Mouse (Mus musculus) thymus, postnatal 10 days (tissue): Measurements from ENCODE around the gene Lbx1.

Experiments
- DNase-seq, 2 experiments: peaks; one replicate each; pipeline ENCODE4 v3.0.0; 2021; ENCODE audit warnings: low spot score in 2 of 2

The Lbx1 gene

DNA sequence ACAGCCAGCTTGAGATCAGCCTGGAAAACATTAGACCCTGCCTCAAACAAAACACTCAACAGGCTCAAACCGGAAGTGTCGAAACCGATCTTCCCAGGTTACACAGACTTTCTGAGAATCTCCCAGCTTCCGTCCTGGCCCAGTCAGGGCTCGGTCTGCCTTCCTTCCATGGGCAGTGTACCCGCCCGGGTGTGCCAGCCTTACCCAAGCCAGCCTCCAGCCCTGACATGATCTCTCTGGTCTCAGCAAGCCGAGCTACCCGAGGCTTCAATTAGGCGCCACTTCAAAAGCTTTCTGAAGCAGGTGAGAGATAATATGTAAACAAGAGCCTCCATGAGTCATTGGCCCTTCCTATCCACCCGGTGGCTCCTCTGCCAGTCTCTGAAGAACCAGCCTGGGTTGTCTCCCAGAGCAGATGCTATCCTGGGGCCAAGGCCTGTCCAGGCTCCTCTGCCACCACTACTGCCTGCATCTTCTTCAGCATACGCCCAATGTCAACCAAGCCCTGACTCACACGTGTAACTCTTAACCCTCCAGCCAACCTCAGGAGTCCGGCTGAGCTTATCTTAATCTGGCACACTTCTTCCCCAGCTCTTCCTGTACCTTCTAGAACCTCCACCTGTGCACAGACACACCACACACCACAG lies 25.7 kb downstream of the Lbx1 start:
- no peak for DNase-seq

DNA sequence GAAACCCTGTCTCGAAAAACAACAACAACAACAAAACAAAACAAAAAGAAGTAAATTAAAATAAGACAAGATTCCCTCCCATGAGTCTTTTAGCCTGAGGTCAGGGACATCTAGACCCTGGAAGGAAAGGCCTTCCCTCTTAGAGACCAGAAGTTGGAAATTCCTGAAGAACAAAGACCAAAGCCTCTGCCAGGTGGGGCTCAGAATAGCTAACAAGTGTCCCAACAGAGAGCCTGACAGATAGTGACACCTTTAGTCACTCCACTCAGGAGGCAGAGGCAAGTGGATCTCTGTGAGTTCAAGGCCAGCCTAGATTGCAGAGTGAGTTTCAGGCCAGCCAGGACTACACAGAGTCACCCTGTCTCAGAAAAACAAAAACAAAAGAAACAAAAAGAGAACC lies 26.4 kb downstream of the Lbx1 start:
- DNase-seq: no peak

DNA sequence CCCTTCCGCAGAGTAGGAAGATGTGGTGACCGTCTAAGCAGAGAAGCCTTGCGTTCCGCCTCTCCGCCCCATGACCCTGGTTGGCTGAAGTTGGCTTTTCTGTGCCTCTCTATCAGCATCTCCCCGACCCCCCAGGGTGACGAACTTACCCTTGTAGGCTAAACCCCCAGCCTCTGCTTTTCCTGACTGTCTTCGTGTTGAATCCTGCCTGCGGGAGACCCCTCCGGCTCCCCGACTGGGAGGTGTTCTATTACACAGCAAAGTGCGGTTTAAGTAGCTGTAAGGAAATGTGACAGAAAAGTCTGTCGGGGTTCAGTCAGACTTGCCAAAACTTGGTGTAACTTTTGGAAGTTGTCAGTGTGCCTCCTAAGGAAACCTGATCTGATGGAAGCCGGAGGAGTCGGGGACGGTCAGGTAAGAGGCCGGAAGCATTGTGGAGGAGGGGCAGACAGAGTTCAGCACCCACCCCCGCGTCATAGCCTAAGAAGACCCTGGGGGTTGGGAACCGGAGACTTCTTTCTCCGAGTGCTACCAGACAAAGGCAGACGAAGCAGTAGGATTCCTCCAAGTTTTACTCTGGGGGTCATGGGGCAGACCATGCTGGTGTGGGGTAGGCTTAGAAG lies 27.1 kb downstream of the Lbx1 start:
- DNase-seq: no peak

DNA sequence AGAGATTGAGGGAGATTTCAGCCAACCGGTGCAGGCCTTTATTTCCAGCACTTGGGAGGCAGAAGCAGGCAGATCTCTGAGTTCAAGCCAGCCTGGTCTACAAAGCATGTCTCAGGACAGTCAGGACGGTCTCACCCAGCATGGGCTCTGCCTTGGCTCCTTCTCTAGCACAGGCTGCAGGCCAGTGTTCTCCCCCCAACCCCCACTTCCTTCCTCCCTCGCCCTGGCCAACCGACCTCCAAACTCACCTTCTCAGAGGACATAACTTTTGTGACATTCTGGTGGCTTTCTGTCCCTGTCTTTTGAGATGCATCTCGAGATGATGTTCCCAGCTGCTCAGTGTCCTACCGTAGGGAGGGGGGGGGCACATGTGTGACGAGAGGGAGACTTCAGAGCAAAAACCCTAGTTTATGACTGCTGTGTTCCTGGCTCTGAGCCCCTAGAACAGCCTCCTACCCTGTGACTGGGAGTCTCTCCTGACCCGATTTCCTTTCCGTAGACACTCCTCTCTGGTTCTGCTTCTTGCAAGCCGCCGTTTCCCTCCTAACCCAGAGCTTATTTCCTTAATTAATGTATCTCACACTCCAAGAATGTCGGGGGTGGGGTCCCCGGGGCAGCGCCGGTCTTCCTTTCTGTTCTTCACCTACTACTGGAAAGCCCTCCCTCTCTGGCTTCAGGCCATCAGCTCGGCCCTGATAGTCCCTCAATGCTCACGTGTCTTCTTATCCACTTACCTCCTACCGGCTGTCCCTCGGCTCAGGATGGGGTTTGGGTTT lies 27.8 kb downstream of the Lbx1 start:
- DNase-seq: peak in 1 of 2 experiments; percentile 2

DNA sequence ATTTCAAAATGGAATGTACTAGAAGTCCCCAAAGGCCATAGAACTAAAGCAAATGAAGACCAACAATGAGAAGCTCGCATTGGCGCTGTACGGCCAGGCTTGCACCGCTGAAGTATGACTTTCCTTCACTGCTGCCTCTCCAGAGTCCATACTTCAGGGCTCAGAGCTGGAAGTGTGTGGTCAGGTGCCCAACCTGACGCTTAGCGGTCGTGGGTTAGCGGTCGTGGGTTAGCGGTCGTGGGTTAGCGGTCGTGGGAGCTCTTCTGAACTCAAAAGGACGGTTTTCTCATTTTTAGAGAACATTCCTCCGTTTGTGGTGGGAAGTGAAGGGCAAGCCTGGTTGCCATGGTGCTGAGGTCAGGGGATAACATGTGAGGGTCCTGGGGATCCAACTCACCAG lies 28.5 kb downstream of the Lbx1 start:
- peak in 1 of 2 experiments; percentile 1 for DNase-seq

DNA sequence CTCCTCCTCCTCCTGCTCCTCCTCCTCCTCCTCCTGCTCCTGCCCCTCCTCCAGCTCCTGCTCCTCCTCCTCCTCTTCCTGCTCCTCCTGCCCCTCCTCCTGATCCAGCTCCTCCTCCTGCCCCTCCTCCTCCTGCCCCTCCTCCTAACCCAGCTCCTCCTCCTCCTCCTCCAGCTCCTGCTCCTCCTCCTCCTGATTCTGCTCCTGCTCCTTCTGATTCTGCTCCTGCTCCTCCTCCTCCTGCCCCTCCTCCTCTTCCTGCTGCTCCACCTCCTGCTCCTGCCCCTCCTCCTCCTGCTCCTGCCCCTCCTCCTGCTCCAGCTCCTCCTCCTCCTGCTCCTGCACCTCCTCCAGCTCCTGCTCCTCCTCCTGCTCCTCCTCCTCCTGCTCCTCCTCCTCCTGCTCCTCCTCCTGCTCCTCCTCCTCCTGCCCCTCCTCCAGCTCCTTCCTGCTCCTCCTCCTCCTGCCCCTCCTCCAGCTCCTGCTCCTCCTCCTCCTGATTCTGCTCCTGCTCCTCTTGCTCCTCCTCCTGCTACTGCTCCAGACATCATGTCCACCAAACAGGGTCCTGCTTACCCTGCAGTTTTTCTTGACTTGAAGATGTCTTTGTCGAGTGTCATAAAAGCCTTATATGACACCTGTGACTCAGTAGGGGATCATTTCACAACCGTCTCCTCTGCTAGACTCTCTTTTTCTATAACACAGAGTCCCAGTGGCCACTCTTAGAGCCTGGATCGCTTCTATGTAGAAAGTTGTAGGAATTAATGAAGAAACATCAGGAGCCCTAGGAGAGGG lies 30.1 kb downstream of the Lbx1 start:
- DNase-seq: no peak

DNA sequence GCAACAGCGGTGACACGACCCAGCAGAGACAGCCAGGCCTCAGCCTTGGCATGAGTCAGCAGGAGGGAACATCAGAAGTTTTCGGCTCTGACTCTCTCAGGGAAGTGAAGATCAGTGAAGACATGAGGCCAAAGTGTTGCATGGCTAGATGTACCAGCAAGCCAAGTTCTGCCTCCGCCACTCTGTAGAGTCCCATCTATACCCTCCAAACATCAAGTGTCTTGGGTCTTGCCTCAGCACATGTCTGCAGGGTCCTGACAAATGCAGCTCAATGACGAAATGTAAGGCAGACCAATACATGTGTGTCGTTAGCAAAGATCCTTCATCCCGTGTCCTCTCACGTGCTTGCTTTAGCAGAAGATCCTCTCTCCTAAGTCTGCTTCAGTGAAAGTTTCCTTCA lies 38.6 kb downstream of the Lbx1 start:
- no peak for DNase-seq

DNA sequence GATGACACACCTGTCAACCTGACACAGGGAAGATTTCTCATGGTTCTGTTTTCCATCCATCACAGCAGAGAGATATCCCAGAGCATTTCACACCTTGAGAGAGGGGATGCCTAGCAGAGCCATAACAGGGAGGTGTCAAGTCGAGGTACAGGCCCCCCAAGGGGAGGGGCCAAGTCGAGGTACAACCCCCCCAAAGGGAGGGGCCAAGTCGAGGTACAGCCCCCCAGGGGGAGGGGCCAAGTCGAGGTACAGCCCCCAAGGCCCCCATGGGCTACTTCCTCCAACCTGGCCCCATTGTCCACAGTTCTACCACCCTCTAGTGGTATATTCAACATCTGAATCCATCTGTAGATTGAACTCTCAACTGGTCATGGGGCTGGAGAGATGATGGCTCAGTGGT lies 41.0 kb downstream of the Lbx1 start:
- DNase-seq: no peak
